Mouse (Mus musculus) regulatory T cell (primary cell): Measurements from ENCODE around the gene Olfm1.

Source experiments
- in situ Hi-C: fragments of 300-600 bp; cut with MboI, MseI; formaldehyde crosslinking; loops from one replicate; pipeline ENCODE4 v1.15.1; 2025; ENCODE audit warnings: high pct_unique_total_duplicates

Olfm1 gene

GRCm38 (mm10) chr2:28204167-28204566 is 11.4 kb downstream of the Olfm1 start:
- in situ Hi-C loops: loop anchor here (5.0 kb wide), 2 partner anchors 98 to 218 kb away; no protein-coding TSS in a partner anchor

DNA sequence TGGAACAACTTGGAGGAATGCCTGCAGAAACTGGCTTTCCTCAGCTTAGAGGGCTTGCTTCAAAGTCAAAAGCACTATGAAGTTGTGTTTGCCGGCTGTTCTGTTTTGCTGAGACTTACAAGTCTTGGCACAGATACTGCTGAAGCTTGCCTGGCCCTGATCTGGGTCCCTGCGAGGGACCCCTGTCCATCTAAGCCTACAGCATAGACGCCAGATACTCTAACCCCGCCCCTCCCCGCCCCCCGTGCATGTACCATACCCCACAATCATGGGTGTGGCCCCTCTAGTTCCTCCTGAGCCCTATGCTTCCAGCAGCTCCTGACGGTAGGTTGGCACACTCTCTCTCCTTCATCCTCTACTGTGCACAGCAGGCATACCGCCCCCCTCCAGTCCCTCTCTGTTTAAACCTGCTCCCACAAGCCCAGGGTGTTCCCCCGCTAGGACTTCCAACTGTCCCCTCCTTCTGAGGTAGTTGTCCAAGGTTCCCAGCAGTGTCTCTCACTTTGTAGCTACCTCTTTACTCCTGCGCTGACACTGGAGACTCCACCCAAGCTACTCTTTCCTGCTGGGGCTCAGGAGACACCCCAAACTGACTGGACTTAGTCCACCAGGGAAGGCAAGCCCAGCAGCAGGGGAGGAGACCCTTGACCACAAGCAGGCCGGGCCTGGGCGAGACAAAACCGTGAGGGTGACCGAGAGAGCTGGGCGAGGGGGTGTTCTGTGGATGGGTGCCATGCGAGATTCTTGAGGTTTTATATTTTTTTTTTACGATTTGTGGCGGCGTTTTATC is 12.1 kb downstream of the Olfm1 start:
- in situ Hi-C loops: loop anchor here (5.0 kb wide), 2 partner anchors 97 to 217 kb away; no protein-coding TSS in a partner anchor

- in situ Hi-C loops: no loop called here
These were observed 12.6 kb downstream of the Olfm1 start for GRCm38 (mm10) chr2:28205467-28205805.

DNA sequence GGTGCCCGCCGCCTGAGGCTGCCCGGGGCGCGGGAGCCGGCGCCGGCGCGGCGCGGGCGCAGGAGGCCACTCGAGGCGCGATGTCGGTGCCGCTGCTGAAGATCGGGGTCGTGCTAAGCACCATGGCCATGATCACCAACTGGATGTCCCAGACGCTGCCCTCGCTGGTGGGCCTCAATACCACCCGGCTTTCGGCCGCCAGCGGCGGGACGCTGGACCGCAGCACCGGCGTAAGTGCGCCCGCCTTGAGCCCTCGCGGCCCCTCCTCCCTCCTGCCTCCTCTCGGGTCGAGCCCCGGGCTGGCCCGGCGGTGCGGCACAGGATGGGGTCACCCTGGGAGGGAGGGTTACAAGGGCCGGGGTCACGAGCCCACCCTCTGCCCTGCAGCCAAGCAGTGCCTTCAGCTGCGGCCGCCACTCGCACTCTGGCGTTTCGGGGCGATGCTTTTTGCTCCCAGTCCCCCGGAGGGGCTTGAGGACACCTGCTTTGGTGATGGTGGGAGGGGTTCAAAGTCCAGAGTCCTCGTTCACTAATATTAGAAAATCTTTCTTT is 13.2 kb downstream of the Olfm1 start:
- in situ Hi-C loops: no loop called here

DNA sequence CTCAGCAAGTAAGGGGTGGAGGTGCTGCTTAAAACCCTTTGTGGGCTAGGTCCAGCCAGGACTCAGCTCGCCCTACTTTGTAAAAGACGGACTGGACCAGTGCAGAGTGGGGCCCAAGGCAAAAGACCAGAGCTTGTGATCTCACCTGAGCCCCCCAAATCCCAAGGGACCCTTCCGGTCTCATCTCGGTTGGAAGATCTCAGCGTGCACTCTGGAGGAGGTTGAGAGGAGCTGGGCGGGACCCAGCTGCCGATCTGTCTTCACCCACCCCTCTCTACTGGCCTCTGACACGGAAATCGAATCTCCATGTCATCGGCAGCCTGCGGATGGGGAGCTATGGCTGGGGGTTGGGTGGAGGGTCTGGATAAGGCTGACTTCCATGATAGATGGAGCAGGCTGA is 13.7 kb downstream of the Olfm1 start:
- in situ Hi-C loops: no loop called here

- in situ Hi-C loops: no loop called here
These were observed 14.5 kb downstream of the Olfm1 start for GRCm38 (mm10) chr2:28207200-28207750.

DNA sequence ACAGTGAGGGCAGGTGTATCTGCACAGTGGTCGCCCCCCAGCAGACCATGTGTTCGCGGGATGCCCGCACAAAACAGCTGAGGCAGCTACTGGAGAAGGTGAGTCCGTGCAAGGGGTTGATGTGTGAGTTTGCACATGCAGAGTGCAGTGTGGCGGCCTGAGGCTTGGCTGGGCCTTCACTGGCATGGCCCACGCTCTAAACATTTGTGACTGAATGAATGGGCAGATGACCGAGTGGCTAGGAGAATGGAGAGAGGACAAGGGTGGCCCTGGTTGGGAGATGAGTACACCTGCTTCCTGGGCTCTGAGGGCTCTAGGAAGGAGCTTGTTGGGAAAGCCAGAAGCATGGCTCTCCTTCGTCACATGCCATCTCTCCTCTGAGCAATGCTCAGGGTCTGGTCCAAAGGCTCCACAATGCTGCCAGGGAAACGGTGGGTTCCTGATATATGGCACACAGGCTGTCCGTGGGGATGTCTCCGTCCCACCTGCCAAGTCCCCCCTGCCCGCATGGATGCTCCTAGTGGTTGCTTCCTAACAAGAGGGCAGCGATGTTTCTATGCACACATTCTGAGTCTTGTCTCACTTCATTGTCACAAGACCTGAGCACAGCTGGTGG is 15.4 kb downstream of the Olfm1 start:
- in situ Hi-C loops: no loop called here

DNA sequence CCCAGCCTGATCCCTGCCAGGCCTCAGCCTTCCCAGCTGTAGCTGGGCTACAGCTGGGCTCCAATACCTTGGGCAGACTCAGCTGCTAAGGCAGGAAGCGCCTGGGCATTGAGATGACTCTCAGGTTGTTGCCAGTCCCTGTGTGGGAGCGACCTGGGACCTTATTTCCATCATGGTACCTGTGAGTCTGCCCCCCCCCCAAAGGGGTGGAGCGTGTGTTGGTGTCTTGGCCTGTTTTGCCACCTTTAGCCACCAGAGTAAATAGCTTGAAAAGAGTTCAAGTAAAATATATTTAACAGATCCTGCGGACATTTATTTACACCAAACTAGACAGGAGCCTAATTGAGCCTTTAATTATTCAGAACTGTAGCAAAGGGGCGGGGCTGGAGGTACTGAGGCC is 16.4 kb downstream of the Olfm1 start:
- in situ Hi-C loops: no loop called here

DNA sequence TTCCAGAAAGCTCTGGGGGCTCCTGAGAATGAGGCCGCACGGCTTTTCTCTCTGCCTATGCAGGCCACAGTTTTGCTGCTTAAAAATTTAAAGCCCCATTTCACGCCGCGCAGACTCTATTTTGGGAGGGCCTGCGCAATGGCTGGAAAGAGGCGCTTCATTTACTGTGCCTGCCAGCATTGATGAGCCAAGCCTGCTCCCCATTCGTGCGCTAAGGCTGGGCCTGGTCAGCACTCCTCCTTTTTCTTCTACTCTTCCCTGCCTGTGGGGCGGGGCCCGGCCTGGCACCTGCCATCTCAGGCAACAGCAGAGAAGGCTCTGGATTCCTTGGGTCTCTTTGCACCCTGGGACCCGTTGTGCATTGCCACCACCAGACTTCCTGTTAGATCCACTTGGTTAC is 16.9 kb downstream of the Olfm1 start:
- in situ Hi-C loops: no loop called here

DNA sequence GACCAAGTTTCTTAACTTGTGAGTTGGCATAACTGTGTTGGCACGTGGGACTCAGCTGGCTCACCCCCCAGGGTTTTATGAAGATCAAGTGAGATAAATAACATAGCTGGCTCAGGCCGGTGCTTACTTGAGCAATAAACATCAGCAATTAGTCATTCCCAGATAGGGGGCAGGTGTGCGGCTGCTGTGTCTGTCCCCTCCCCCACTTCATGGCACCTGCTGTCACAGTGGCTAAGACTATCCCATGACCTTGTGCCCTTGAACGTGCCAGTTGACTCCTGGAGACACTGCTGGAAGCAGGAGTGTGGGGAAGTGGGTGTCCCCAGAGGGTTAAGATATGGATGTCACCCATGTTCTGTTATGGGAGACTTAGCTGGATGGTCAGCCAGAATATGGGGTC is 17.5 kb downstream of the Olfm1 start:
- in situ Hi-C loops: no loop called here

DNA sequence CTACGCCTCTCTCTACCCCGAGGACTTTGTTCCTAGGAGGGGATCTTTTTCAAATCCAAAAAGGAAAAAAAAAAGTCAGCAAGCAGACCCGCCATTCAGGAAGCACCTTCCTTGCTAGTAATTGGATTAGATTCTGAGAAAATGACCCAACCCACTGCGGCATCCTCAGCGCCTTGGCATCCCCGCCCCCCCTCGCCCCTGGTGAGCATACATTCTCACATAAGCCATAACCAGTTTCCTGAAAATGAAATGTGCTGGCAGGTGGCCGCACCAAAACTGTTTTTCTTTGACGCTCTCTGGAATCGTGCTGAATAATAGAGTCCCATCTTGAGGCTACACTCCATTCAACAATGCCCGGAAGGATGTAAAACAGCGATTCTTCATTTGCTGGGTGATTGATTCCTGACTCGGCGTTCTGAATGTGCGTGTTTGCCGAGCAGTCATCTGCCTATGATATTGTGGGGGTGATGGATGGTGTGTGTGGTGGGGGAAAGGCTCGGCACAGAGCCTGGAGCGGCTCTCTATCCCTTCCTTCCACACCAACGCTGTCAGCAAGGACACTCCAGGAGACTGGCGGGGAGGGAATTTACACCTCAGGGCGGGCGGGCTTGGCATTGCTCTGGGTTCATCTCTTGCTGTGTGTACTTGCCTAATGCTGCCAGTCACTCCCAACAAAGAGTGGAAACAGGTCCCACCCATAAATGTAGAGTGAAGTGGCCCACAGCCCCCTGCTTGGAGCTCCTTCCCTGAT is 18.9 kb downstream of the Olfm1 start:
- in situ Hi-C loops: no loop called here

DNA sequence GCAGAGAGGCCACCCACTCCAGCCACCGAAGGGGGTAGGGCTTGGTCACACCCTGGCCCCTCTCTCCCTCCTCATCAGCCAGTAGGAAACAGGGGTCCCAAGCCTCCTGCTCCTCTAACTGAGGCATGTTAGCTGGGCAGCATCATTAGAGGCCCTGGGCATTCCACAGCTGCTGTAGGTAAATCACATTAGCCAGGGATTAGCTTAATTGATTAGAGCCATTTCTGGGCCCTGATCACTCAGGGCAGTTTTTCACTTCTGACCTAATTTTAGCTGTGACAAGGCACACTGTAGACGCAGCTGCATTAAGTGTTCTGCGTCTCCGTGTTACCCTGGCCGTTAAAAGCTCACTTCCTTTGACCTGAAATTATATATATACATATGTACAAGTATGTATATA is 20.1 kb downstream of the Olfm1 start:
- in situ Hi-C loops: no loop called here

DNA sequence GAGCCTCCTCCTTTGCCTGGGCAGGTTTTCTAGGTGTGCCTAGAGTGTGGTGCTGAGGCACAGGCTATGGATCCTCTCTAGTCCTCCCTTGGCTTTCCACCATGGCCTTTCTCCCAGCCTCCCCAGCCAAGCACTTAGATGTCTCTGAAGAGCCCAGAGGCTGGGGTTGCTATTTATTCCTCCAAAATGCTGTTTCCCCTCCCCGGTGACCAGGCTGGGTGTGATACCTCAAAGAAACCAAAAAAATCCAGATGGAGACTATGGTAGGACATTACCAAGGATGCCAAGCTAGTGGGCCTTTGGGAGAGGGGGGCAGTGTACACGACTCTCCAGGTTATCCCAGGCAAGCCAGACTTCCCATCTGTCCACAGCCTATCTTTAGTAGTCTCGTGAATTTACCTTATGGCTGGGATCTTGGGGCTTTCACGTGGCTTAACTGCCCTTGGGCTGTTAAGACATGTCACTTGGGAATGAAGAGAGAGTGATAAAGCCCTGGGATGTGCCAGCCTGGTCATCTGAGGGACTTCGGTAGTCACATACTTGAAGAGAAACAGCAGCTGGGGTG is 23.5 kb downstream of the Olfm1 start:
- in situ Hi-C loops: no loop called here

DNA sequence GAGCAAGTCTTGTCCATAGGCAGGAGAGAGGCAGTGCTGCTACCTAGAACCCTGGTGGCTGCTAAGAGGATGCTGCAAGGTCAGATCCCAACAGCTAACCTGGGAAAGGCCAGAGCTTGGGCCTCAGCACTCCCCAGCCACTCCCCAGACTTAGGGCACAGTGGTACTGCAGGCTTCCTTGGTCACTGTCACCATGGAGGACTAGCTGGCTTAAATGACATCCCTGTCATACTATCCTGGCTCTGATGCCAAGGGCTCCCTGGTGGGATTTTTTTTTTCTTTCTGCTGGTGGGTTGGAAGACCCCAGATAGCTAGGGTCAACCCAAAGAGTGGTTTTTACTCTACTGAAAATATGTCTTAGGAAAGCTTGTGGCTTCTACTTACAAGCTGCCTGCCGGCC is 25.0 kb downstream of the Olfm1 start:
- in situ Hi-C loops: no loop called here

- in situ Hi-C loops: no loop called here
These were observed 26.0 kb downstream of the Olfm1 start for GRCm38 (mm10) chr2:28218651-28219356.

- in situ Hi-C loops: no loop called here
These were observed 26.8 kb downstream of the Olfm1 start for GRCm38 (mm10) chr2:28219625-28220024.

DNA sequence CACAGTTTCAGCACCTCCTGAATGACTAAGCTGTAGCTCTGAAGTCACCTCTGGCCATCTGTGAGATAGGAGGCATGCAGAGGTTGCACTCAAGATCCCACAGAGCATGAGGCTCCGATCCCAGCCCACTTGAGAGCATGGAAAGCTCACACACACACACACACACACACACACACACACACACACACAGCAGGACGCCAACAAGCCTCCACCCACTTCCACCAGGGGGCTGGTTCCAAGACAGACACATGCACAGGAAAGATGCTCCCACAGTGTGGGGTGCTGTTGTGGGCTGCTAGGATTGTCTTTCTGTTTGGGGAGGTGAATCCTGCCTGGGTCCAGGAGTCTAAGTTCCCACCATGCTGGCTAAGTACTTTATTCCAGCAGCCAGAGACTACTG is 29.0 kb downstream of the Olfm1 start:
- in situ Hi-C loops: no loop called here

DNA sequence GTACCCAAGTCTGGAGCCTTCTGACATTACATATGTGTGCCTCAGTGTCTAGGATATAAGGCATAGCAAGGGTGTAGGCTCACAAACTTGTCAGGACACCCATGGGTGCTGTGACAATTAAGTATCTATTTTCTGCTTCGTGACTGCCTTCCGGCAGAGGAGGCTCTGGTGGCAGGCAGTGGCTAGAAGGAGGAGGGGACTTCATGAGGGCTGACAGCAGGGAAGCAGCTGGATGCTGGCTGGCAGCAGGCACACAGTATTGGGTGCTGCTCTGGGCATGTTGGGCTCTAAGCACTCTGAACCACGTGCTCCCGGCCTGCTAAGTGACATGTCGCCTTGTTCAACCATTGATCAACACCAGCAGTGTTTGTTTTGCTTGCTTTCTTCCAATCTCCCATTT is 32.0 kb downstream of the Olfm1 start:
- in situ Hi-C loops: no loop called here

DNA sequence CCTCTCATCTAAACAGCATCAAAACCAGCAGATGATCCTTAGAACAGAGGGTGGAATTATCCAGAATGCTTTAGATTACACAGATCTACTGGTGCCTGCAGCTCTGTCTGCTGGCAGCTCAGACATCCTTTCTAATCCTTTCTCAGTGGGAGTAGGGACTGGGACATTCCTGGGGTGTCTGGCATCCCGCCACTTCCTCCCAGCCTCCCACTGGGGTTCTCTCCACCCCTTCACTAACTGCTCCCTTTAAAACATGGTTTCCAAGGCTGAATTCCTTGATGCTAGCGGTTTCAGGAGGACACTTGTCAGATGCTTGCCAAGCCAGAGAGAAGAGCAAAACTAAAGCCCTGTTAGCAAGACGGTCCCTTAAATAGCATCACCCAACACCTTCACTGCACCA is 33.1 kb downstream of the Olfm1 start:
- in situ Hi-C loops: no loop called here

DNA sequence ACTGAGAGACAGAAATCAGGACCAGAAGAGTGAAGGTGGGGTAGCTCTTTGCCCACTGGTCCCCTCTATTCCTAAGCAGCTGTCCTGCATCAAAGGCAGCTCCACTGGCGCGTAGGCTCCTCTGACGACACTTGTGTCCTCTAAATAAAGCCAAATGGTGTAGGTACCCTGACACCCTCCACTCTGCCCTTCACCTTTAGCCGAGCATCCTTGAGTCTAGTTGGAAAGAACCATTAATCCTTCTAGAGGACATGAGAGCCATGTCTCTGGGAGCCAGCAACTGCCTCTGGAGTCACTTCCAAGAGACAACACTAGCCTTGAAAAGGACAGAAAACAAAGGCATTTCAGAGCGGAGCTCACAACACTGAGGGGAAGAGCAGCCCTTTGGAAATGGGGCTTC is 34.2 kb downstream of the Olfm1 start:
- in situ Hi-C loops: no loop called here

DNA sequence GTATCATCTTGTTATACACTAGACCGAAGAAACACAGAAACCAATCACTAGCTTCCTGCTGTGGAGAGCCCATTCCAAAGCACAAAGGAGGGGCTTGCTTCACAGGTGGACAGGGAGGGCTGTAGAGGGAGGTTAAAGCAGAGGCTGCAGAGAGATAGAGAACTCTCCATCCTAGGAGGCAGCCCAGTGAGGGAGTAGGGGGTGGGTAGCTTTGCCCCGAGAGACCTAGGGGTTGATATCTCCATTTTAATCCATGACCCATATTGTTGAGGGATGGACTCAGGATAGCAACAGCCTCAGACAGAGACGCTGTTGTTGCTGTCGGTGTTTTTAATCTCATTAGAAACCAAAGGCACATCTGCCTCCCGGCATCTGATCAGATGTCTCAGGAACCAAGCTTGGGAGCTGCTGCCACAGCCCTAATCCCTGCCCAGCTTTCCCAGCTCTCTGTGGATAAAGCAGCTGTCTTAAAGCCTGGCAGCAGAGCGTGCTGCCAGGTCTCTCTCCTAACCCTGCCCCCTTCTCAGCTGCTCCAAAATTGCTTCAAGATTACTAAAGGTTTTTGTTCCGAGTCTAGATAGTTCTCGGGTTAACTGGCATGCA is 34.9 kb downstream of the Olfm1 start:
- in situ Hi-C loops: no loop called here
